25 mouse cellular contexts compared by ENCODE assay signal in the genomic region with DNA sequence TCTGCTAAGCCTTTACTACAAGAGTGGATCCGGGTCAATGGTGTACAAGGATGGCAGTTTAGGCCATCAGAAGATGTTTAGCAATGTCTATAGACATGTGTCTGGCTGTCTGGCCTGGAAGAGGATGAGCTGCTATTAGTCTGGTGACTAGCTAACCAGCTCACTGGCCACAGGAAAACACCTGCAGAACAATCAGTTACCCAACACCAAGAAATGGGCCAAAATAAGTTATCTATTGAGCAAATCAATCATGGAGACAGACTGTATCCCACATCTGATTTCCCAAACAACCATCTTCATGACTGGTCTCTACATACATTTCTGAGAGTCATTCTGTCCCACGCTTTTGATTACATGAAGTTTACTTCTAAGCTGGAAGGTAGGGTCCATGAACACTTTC.
"Had no signal": no experiment of that assay in that cellular context is flagged by ENCODE, and none has a peak within 500 bp of the region (broad histone marks: within the 10 kb centered on the region; RNA-seq: fewer than 3 reads in every experiment).

No protein-coding gene starts in this region.

- H3K4me3 ChIP-seq: forebrain, embryonic 15.5 days; heart, embryonic 10.5 days; heart, embryonic 12.5 days; hindbrain, embryonic 13.5 days; hindbrain, embryonic 15.5 days; intestine, embryonic 15.5 days; kidney, embryonic 15.5 days; limb, embryonic 12.5 days; limb, embryonic 15.5 days; liver, embryonic 13.5 days; liver, embryonic 15.5 days had no signal

- ATAC-seq: forebrain, embryonic 15.5 days; forebrain, postnatal 0 days; hindbrain, postnatal 0 days; intestine, embryonic 15.5 days had no signal

- H3K27me3 ChIP-seq: forebrain, embryonic 15.5 days; heart, embryonic 12.5 days; hindbrain, embryonic 13.5 days; hindbrain, embryonic 15.5 days; intestine, embryonic 15.5 days; kidney, embryonic 15.5 days; limb, embryonic 12.5 days; limb, embryonic 15.5 days; liver, embryonic 13.5 days; liver, embryonic 15.5 days had no signal

- H3K4me2 ChIP-seq: forebrain, embryonic 15.5 days; heart, embryonic 12.5 days; hindbrain, embryonic 13.5 days; hindbrain, embryonic 15.5 days; intestine, embryonic 15.5 days; kidney, embryonic 15.5 days; limb, embryonic 12.5 days; limb, embryonic 15.5 days; liver, embryonic 13.5 days; liver, embryonic 15.5 days had no signal

- H3K9ac ChIP-seq: forebrain, embryonic 15.5 days; forebrain, postnatal 0 days; heart, embryonic 12.5 days; hindbrain, embryonic 13.5 days; hindbrain, embryonic 15.5 days; intestine, embryonic 15.5 days; kidney, embryonic 15.5 days; limb, embryonic 12.5 days; limb, embryonic 15.5 days; liver, embryonic 13.5 days; liver, embryonic 15.5 days had no signal

- H3K9me3 ChIP-seq: forebrain, embryonic 15.5 days; heart, embryonic 10.5 days; heart, embryonic 12.5 days; hindbrain, embryonic 13.5 days; hindbrain, embryonic 15.5 days; intestine, embryonic 15.5 days; kidney, embryonic 15.5 days; limb, embryonic 12.5 days; limb, embryonic 15.5 days; liver, embryonic 13.5 days; liver, embryonic 15.5 days had no signal

- DNase-seq: forebrain, postnatal 0 days; gastrocnemius, postnatal 14 days; gastrocnemius, postnatal 36 days; heart, adult 18-20 months; heart, postnatal 10 days; heart, postnatal 36 days; kidney, adult 11 months; kidney, adult 8-10 months; kidney, postnatal 14 days; layer of hippocampus, adult 9-11 months; layer of hippocampus, postnatal 36 days; left cerebral cortex, postnatal 4 days; liver, embryonic 13.5 days had no signal

- H3K27ac ChIP-seq: heart, embryonic 10.5 days; hindbrain, embryonic 13.5 days; hindbrain, embryonic 15.5 days; hindbrain, postnatal 0 days; intestine, embryonic 15.5 days; kidney, embryonic 15.5 days; kidney, postnatal 0 days; limb, embryonic 12.5 days; limb, embryonic 15.5 days; liver, embryonic 13.5 days; liver, embryonic 15.5 days had no signal

- H3K4me1 ChIP-seq: limb, embryonic 12.5 days had no signal
